Comparison of ENCODE assay signal across 21 mouse cellular contexts in the genomic region with DNA sequence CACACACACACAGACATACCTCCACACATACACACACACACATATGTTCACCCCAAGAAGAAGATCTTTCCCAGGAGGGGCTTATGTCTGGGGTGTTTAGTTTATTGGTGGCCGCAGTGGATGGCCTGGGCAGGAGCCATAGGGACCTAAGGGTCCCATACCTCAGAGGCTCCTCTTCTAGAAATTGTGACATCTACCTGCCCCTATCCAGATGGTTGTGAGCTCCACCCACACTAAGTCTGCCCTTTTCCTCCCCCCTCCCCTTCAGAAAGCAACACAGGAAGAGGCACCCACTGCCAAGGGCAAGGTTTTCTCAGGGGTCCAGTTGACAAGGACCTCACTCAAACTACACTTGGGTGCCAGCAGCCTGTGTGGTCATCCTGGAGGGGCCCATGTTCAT. TPM values are rescaled to one million over a fixed set of nuclear protein-coding genes. Genes with fewer than 3 reads are reported as not detected.
DNase-seq lines count a peak whose midpoint lies in the region; ATAC-seq and TF ChIP-seq lines count a peak whose summit lies in the region.
"Had no signal": no experiment of that assay in that cellular context is flagged by ENCODE, and none has a peak within 500 bp of the region (broad histone marks: within the 10 kb centered on the region; RNA-seq: fewer than 3 reads in every experiment).

No protein-coding gene starts in this region.

- peaks cover 6% of the 10 kb centered on the region; the same call in 1 of the 2 replicates for H3K9me3 ChIP-seq in liver, embryonic 12.5 days (replicated peaks)
- H3K9me3 ChIP-seq: embryonic facial prominence, embryonic 13.5 days; heart, embryonic 15.5 days; hindbrain, embryonic 12.5 days; intestine, embryonic 15.5 days; kidney, embryonic 15.5 days; limb, embryonic 10.5 days; stomach, embryonic 15.5 days had no signal

- no peak overlapping the region for H3K9ac ChIP-seq in liver, embryonic 12.5 days
- H3K9ac ChIP-seq: embryonic facial prominence, embryonic 13.5 days; heart, embryonic 15.5 days; hindbrain, embryonic 12.5 days; intestine, embryonic 15.5 days; kidney, embryonic 15.5 days; stomach, embryonic 15.5 days had no signal

- no peak for ATAC-seq in liver, embryonic 12.5 days
- ATAC-seq: intestine, embryonic 15.5 days; midbrain, embryonic 16.5 days had no signal

- no peaks in the 10 kb centered on the region for H3K27me3 ChIP-seq in thymus, adult 2 months (ENCODE audit: control insufficient read depth, insufficient read depth, low read length)
- no peaks in the 10 kb centered on the region for H3K27me3 ChIP-seq in liver, embryonic 12.5 days (replicated peaks)
- H3K27me3 ChIP-seq: embryonic facial prominence, embryonic 13.5 days; heart, embryonic 15.5 days; hindbrain, embryonic 12.5 days; intestine, embryonic 15.5 days; kidney, embryonic 15.5 days; stomach, embryonic 15.5 days had no signal

- no peak for TF ChIP-seq CTCF in bone marrow, adult 2 months (IDR thresholded peaks at IDR 0.05; ENCODE audit: control insufficient read depth, insufficient read depth, low read length)
- no peak for TF ChIP-seq CTCF in thymus, adult 2 months (IDR thresholded peaks at IDR 0.05; ENCODE audit: borderline replicate concordance, control insufficient read depth, extremely low read depth, insufficient read depth, low read length, poor library complexity)

- intact Hi-C loops in left cerebral cortex, postnatal 14 days (cut with DNase I) = no loop called here

- no peak overlapping the region for H3K4me2 ChIP-seq in liver, embryonic 12.5 days
- H3K4me2 ChIP-seq: embryonic facial prominence, embryonic 13.5 days; heart, embryonic 15.5 days; hindbrain, embryonic 12.5 days; intestine, embryonic 15.5 days; kidney, embryonic 15.5 days; liver, embryonic 11.5 days; stomach, embryonic 15.5 days had no signal

- peak; percentile 75 to 80 for DNase-seq in spleen, postnatal 36 days (ENCODE audit: low spot score in 2 of 2)
- DNase-seq in spleen, postnatal 14 days (ENCODE audit: low spot score in 2 of 2) = no peak
- DNase-seq in thymus, adult 2 months = peak; percentile 79
- no peak for DNase-seq in kidney, adult 8-10 months
- no peak for DNase-seq in left cerebral cortex, postnatal 14 days (ENCODE audit: low spot score in 2 of 2)
- DNase-seq: adrenal gland, postnatal 25 days; cerebellum, adult 8-10 months; gastrocnemius, postnatal 10 days; right cerebral cortex, postnatal 25 days had no signal

- H3K36me3 ChIP-seq in thymus, adult 2 months (ENCODE audit: control insufficient read depth, insufficient read depth, low read length) = no peaks in the 10 kb centered on the region
- peaks cover 10% of the 10 kb centered on the region for H3K36me3 ChIP-seq in liver, embryonic 12.5 days
- H3K36me3 ChIP-seq: intestine, embryonic 15.5 days; stomach, embryonic 15.5 days had no signal

- peak overlapping the region; percentile 49; the same call in 1 of the 2 replicates for H3K27ac ChIP-seq in bone marrow, adult 2 months (ENCODE audit: control insufficient read depth, insufficient read depth, low read depth, low read length, poor library complexity)
- H3K27ac ChIP-seq in thymus, adult 2 months (ENCODE audit: control insufficient read depth, insufficient read depth, low read length) = peak overlapping the region; percentile 76
- H3K27ac ChIP-seq in liver, embryonic 12.5 days = no peak overlapping the region
- H3K27ac ChIP-seq: embryonic facial prominence, embryonic 13.5 days; heart, adult 2 months; heart, embryonic 15.5 days; hindbrain, embryonic 12.5 days; intestine, embryonic 15.5 days; kidney, embryonic 15.5 days; limb, embryonic 10.5 days; stomach, embryonic 15.5 days had no signal

- 86% methylated on average over 1 of the region's 1 CpGs for WGBS in bone marrow, adult 2 months
- 86% methylated on average over 1 of the region's 1 CpGs for WGBS in thymus, adult 2 months
- 72% methylated on average over 1 of the region's 1 CpGs for WGBS in liver, embryonic 12.5 days (ENCODE audit: insufficient replicate concordance)

- peaks cover 14% of the 10 kb centered on the region for H3K4me1 ChIP-seq in bone marrow, adult 2 months (ENCODE audit: control insufficient read depth, insufficient read depth, low read length)
- H3K4me1 ChIP-seq in thymus, adult 2 months (replicated peaks; ENCODE audit: control insufficient read depth, insufficient read depth, low read length) = peaks cover 51% of the 10 kb centered on the region
- peaks cover 42% of the 10 kb centered on the region for H3K4me1 ChIP-seq in liver, embryonic 12.5 days
- H3K4me1 ChIP-seq: embryonic facial prominence, embryonic 13.5 days; heart, embryonic 15.5 days; hindbrain, embryonic 12.5 days; intestine, embryonic 15.5 days; kidney, embryonic 15.5 days; limb, embryonic 10.5 days; stomach, embryonic 15.5 days had no signal

- no peak overlapping the region for H3K4me3 ChIP-seq in bone marrow, adult 2 months (replicated peaks; ENCODE audit: control insufficient read depth, low read depth, low read length)
- no peak overlapping the region for H3K4me3 ChIP-seq in thymus, adult 2 months (ENCODE audit: control insufficient read depth, insufficient read depth, low read length)
- no peak overlapping the region for H3K4me3 ChIP-seq in liver, embryonic 12.5 days
- H3K4me3 ChIP-seq: embryonic facial prominence, embryonic 13.5 days; heart, adult 2 months; heart, embryonic 15.5 days; hindbrain, embryonic 12.5 days; intestine, embryonic 15.5 days; kidney, embryonic 15.5 days; limb, embryonic 10.5 days; stomach, embryonic 15.5 days had no signal

- TF ChIP-seq POLR2A in bone marrow, adult 2 months (IDR thresholded peaks at IDR 0.05; ENCODE audit: borderline replicate concordance, control insufficient read depth, low read depth, low read length) = no peak
- TF ChIP-seq POLR2A in thymus, adult 2 months (IDR thresholded peaks at IDR 0.05; ENCODE audit: control insufficient read depth, extremely low read depth, insufficient read depth, low read length, poor library complexity) = no peak

RNA-seq across cellular contexts. Expression of a gene that starts 11.0 kb away (rescaled TPM):
- polyA plus RNA-seq in bone marrow, adult 2 months (2011; ENCODE audit: insufficient read depth, insufficient read length, low replicate concordance, missing spikeins) = 8.8 and 14.2 TPM in 2 replicates
- 54.2 and 55.2 TPM in 2 replicates for polyA plus RNA-seq in thymus, adult 2 months (2012; rRNA removed)
- total RNA-seq in left cerebral cortex, postnatal 14 days (2021) = 1 to 10 TPM; 8.2 to 8.9 TPM
- polyA plus RNA-seq in liver, embryonic 12.5 days (2016; fragmentation: Nextera tagmentation; extraction: Ambion mirVana) = 17.0 and 18.8 TPM in 2 replicates

RNA-seq across cellular contexts. Expression of a gene that starts 11.1 kb away (rescaled TPM):
- 41.9 and 61.5 TPM in 2 replicates for polyA plus RNA-seq in bone marrow, adult 2 months (2011; ENCODE audit: insufficient read depth, insufficient read length, low replicate concordance, missing spikeins)
- 136 and 138 TPM in 2 replicates for polyA plus RNA-seq in thymus, adult 2 months (2012; rRNA removed)
- total RNA-seq in left cerebral cortex, postnatal 14 days (2021) = 10 to 100 TPM; 12.4 to 14.1 TPM
- 53.4 and 54.5 TPM in 2 replicates for polyA plus RNA-seq in liver, embryonic 12.5 days (2016; fragmentation: Nextera tagmentation; extraction: Ambion mirVana)

RNA-seq across cellular contexts. Expression of a gene that starts 23.6 kb away (rescaled TPM):
- polyA plus RNA-seq in bone marrow, adult 2 months (2011; ENCODE audit: insufficient read depth, insufficient read length, low replicate concordance, missing spikeins) = 13.1 and 33.3 TPM in 2 replicates
- 276 and 292 TPM in 2 replicates for polyA plus RNA-seq in thymus, adult 2 months (2012; rRNA removed)
- 10 to 100 TPM; 54.3 to 56.1 TPM for total RNA-seq in left cerebral cortex, postnatal 14 days (2021)
- polyA plus RNA-seq in liver, embryonic 12.5 days (2016; fragmentation: Nextera tagmentation; extraction: Ambion mirVana) = 4.4 and 6.7 TPM in 2 replicates

RNA-seq across cellular contexts. Expression of a gene that starts 30.5 kb away (rescaled TPM):
- 54.8 and 82.1 TPM in 2 replicates for polyA plus RNA-seq in bone marrow, adult 2 months (2011; ENCODE audit: insufficient read depth, insufficient read length, low replicate concordance, missing spikeins)
- polyA plus RNA-seq in thymus, adult 2 months (2012; rRNA removed) = 81.9 and 89.4 TPM in 2 replicates
- total RNA-seq in left cerebral cortex, postnatal 14 days (2021) = 10 to 100 TPM; 86.2 to 86.3 TPM
- 186 and 191 TPM in 2 replicates for polyA plus RNA-seq in liver, embryonic 12.5 days (2016; fragmentation: Nextera tagmentation; extraction: Ambion mirVana)

RNA-seq across cellular contexts. Expression of a gene that starts 51.8 kb away (rescaled TPM):
- 40.9 and 47.7 TPM in 2 replicates for polyA plus RNA-seq in bone marrow, adult 2 months (2011; ENCODE audit: insufficient read depth, insufficient read length, low replicate concordance, missing spikeins)
- polyA plus RNA-seq in thymus, adult 2 months (2012; rRNA removed) = 15.9 and 20.7 TPM in 2 replicates
- 10 to 100 TPM; 38.7 to 44.0 TPM for total RNA-seq in left cerebral cortex, postnatal 14 days (2021)
- polyA plus RNA-seq in liver, embryonic 12.5 days (2016; fragmentation: Nextera tagmentation; extraction: Ambion mirVana) = 36.3 and 41.3 TPM in 2 replicates

Comparison
In these comparisons a context has a peak if more than half of its experiments do, and no peak if none do; other contexts are left out.
1. DNase-seq: peak in spleen, postnatal 36 days (2 of 2) and thymus, adult 2 months (single experiment); none in spleen, postnatal 14 days (0 of 2), kidney, adult 8-10 months (0 of 2) and left cerebral cortex, postnatal 14 days (0 of 2).